Mouse (Mus musculus): ENCODE results near the gene Lnx2. TPM values are rescaled to one million over a fixed set of nuclear protein-coding genes. Genes with fewer than 3 reads are reported as not detected.

Lnx2 gene
- polyA plus RNA-seq, 1 experiment: 10.1 TPM

DNA sequence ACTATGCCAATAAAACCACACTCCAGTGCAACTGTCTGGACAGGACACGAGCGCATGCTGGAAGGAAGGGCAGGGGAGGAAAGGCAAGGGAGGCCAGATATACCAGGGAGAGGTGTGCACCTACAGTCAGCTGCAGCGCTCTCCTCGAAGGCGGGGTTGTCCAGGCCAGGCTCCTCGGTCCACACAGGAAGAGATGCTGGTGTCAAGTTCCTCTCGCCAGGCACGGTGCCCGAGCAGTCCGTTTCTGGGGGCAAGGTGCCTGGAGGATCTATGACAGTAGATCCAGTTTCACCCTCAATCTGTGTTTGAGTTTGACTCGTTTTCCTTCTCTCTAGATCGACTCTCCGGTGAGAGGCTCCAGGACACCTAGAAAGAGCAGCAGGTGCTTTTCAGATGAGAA is 43.2 kb downstream of the Lnx2 start:
- DNase-seq (ENCODE audit: low read depth): no peak
- TF ChIP-seq CTCF (IDR thresholded peaks at IDR 0.05; ENCODE audit: borderline replicate concordance, extremely low read depth, insufficient read depth, insufficient read length) (no peak), POLR2A (IDR thresholded peaks at IDR 0.05; ENCODE audit: borderline replicate concordance, extremely low read depth, insufficient read depth, insufficient read length, poor library complexity, severe bottlenecking) (no peak)

- no peak for DNase-seq (ENCODE audit: low read depth)
- TF ChIP-seq CTCF (IDR thresholded peaks at IDR 0.05; ENCODE audit: borderline replicate concordance, extremely low read depth, insufficient read depth, insufficient read length): no peak
- TF ChIP-seq POLR2A (IDR thresholded peaks at IDR 0.05; ENCODE audit: borderline replicate concordance, extremely low read depth, insufficient read depth, insufficient read length, poor library complexity, severe bottlenecking): no peak
Measured at GRCm38 (mm10) chr5:147031281-147031680, 45.1 kb downstream of the Lnx2 start.

GRCm38 (mm10) chr5:147024331-147025034 is 51.9 kb downstream of the Lnx2 start:
- no peak for TF ChIP-seq POLR2A (IDR thresholded peaks at IDR 0.05; ENCODE audit: borderline replicate concordance, extremely low read depth, insufficient read depth, insufficient read length, poor library complexity, severe bottlenecking)
- no peak for TF ChIP-seq CTCF (IDR thresholded peaks at IDR 0.05; ENCODE audit: borderline replicate concordance, extremely low read depth, insufficient read depth, insufficient read length)
- DNase-seq (ENCODE audit: low read depth): no peak

DNA sequence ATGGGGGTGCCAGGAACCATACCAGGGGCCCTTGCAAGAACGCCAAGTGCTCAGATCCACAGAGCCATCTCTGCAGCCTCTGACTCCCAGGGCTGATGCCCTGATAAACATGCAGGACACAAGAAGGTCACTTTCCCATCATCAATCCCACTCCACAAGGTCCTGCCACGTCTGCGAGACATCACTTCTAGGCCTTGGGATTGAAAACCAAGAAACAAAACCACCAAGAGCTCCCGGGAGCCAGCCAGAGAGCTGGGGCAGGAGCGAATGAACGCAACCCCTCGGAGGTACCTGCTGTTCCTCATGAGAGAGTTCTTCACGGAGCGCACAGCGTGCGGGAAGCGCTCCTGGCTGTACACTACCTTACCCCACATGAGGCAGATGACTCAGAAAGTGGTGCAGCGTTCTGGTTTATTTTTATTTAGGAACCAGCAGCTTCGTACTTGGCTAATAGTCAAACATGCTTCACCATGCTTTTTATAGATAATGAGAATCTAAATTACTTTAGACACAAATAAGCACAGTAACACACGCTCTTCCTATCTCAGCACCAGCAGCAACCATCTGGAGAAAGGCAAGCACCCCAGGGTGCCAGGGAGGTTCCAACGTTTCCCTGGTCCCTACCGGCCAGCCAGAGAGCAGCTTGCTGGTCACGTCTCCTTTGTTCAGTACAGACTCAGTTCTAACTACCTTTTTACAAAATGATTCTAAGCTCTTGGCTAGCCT is 53.0 kb downstream of the Lnx2 start:
- DNase-seq (ENCODE audit: low read depth): no peak
- TF ChIP-seq POLR2A (IDR thresholded peaks at IDR 0.05; ENCODE audit: borderline replicate concordance, extremely low read depth, insufficient read depth, insufficient read length, poor library complexity, severe bottlenecking) (no peak), CTCF (IDR thresholded peaks at IDR 0.05; ENCODE audit: borderline replicate concordance, extremely low read depth, insufficient read depth, insufficient read length) (no peak)

- TF ChIP-seq CTCF (IDR thresholded peaks at IDR 0.05; ENCODE audit: borderline replicate concordance, extremely low read depth, insufficient read depth, insufficient read length): no peak
- TF ChIP-seq POLR2A (IDR thresholded peaks at IDR 0.05; ENCODE audit: borderline replicate concordance, extremely low read depth, insufficient read depth, insufficient read length, poor library complexity, severe bottlenecking): no peak
- DNase-seq (ENCODE audit: low read depth): peak; percentile 41
Measured at GRCm38 (mm10) chr5:147021546-147022265, 54.7 kb downstream of the Lnx2 start.

- DNase-seq (ENCODE audit: low read depth): peak; percentile 17
- TF ChIP-seq CTCF (IDR thresholded peaks at IDR 0.05; ENCODE audit: borderline replicate concordance, extremely low read depth, insufficient read depth, insufficient read length) (no peak), POLR2A (IDR thresholded peaks at IDR 0.05; ENCODE audit: borderline replicate concordance, extremely low read depth, insufficient read depth, insufficient read length, poor library complexity, severe bottlenecking) (no peak)
Measured at GRCm38 (mm10) chr5:147020579-147020978, 55.8 kb downstream of the Lnx2 start.

GRCm38 (mm10) chr5:147018761-147019160 is 57.6 kb downstream of the Lnx2 start:
- no peak for TF ChIP-seq POLR2A (IDR thresholded peaks at IDR 0.05; ENCODE audit: borderline replicate concordance, extremely low read depth, insufficient read depth, insufficient read length, poor library complexity, severe bottlenecking)
- TF ChIP-seq CTCF (IDR thresholded peaks at IDR 0.05; ENCODE audit: borderline replicate concordance, extremely low read depth, insufficient read depth, insufficient read length): no peak
- DNase-seq (ENCODE audit: low read depth): no peak

- TF ChIP-seq POLR2A (IDR thresholded peaks at IDR 0.05; ENCODE audit: borderline replicate concordance, extremely low read depth, insufficient read depth, insufficient read length, poor library complexity, severe bottlenecking): no peak
- no peak for TF ChIP-seq CTCF (IDR thresholded peaks at IDR 0.05; ENCODE audit: borderline replicate concordance, extremely low read depth, insufficient read depth, insufficient read length)
- no peak for DNase-seq (ENCODE audit: low read depth)
Measured at GRCm38 (mm10) chr5:147017526-147017925, 58.9 kb downstream of the Lnx2 start.

DNA sequence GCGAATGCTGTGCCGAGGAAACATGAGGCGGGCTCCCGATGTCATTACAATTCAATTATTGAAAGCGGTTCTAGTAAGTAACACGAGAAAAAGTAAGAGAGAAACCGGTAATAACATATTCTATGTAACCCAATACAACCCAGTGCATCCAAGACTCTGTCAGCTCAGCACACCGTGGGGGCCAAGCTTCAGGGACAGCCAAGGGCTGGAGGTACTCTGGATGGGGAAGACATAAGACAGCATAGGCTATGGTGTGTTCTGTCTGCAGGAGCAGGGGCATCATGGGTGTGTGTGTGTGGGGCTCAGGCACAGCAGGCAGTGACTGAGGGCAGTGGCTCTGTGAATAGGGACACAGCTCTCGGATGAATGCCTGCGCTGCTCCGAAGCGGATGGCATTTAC is 59.8 kb downstream of the Lnx2 start:
- no peak for TF ChIP-seq POLR2A (IDR thresholded peaks at IDR 0.05; ENCODE audit: borderline replicate concordance, extremely low read depth, insufficient read depth, insufficient read length, poor library complexity, severe bottlenecking)
- no peak for TF ChIP-seq CTCF (IDR thresholded peaks at IDR 0.05; ENCODE audit: borderline replicate concordance, extremely low read depth, insufficient read depth, insufficient read length)

GRCm38 (mm10) chr5:147015191-147015590 is 61.2 kb downstream of the Lnx2 start:
- TF ChIP-seq CTCF (IDR thresholded peaks at IDR 0.05; ENCODE audit: borderline replicate concordance, extremely low read depth, insufficient read depth, insufficient read length): no peak
- TF ChIP-seq POLR2A (IDR thresholded peaks at IDR 0.05; ENCODE audit: borderline replicate concordance, extremely low read depth, insufficient read depth, insufficient read length, poor library complexity, severe bottlenecking): no peak
- no peak for DNase-seq (ENCODE audit: low read depth)

More for the DNA sequence above, 59.8 kb downstream of the Lnx2 start:
- no peak for DNase-seq (ENCODE audit: low read depth)

- peak; percentile 61 for DNase-seq (ENCODE audit: low read depth)
- TF ChIP-seq CTCF (IDR thresholded peaks at IDR 0.05; ENCODE audit: borderline replicate concordance, extremely low read depth, insufficient read depth, insufficient read length): no peak
- TF ChIP-seq POLR2A (IDR thresholded peaks at IDR 0.05; ENCODE audit: borderline replicate concordance, extremely low read depth, insufficient read depth, insufficient read length, poor library complexity, severe bottlenecking): no peak
Measured at GRCm38 (mm10) chr5:147013845-147014244, 62.5 kb downstream of the Lnx2 start.

All from brain, embryonic 14.5 days (tissue).